ENCODE assay signal across 30 mouse cellular contexts in the genomic region with DNA sequence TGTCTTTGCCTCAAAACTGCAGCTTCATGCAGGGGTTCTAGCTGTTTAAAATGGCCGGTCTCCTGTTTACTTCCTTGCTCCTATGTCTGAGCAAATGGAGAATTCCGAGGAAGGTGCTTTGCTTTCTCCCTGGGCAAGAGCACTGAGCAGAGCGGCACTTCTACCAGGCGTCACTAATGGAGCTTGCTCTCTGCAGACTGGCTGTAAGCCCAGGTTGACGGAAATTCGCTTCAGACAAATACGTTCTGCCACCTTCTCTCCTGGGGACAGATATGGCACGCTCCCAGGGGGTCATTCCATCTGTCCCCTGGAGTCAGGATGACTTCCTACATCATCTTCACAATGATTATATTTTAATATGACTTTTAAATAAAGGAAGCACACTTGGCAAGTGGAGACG.
A peak's percentile ranks its signal among the peaks of the same experiment; 100 is the strongest.
DNase-seq lines count a peak whose midpoint lies in the region; ATAC-seq and TF ChIP-seq lines count a peak whose summit lies in the region.
"Had no signal": no experiment of that assay in that cellular context is flagged by ENCODE, and none has a peak within 500 bp of the region (broad histone marks: within the 10 kb centered on the region; RNA-seq: fewer than 3 reads in every experiment).

No protein-coding gene starts in this region.

- no peak overlapping the region for H3K4me2 ChIP-seq in kidney, embryonic 16.5 days (replicated peaks; ENCODE audit: low read depth, low read length)
- H3K4me2 ChIP-seq: embryonic facial prominence, embryonic 15.5 days; forebrain, embryonic 12.5 days; heart, embryonic 12.5 days; hindbrain, embryonic 15.5 days; limb, embryonic 12.5 days; liver, embryonic 11.5 days; lung, embryonic 15.5 days; neural tube, embryonic 12.5 days had no signal

- H3K36me3 ChIP-seq in kidney, embryonic 16.5 days (ENCODE audit: insufficient read depth, low read length) = no peaks in the 10 kb centered on the region
- H3K36me3 ChIP-seq: embryonic facial prominence, embryonic 10.5 days; embryonic facial prominence, embryonic 15.5 days; forebrain, embryonic 12.5 days; heart, embryonic 12.5 days; hindbrain, embryonic 15.5 days; limb, embryonic 12.5 days; lung, embryonic 15.5 days; midbrain, embryonic 10.5 days; neural tube, embryonic 12.5 days had no signal

- no peak for TF ChIP-seq CTCF in gastrocnemius, adult 2 months (IDR thresholded peaks at IDR 0.05)

- 76% methylated on average over 9 of the region's 9 CpGs for WGBS in kidney, embryonic 16.5 days

- H3K9me3 ChIP-seq in kidney, embryonic 16.5 days (ENCODE audit: low read length) = no peaks in the 10 kb centered on the region
- H3K9me3 ChIP-seq: embryonic facial prominence, embryonic 10.5 days; embryonic facial prominence, embryonic 15.5 days; forebrain, embryonic 12.5 days; heart, embryonic 12.5 days; hindbrain, embryonic 15.5 days; limb, embryonic 12.5 days; lung, embryonic 15.5 days; midbrain, embryonic 10.5 days; neural tube, embryonic 12.5 days had no signal

- intact Hi-C loops in gastrocnemius, adult 2 months (cut with DNase I) = no loop called here

- no peak overlapping the region for H3K9ac ChIP-seq in kidney, embryonic 16.5 days (replicated peaks; ENCODE audit: low read length)
- H3K9ac ChIP-seq: embryonic facial prominence, embryonic 15.5 days; forebrain, embryonic 12.5 days; forebrain, postnatal 0 days; heart, embryonic 12.5 days; hindbrain, embryonic 15.5 days; limb, embryonic 12.5 days; lung, embryonic 15.5 days; neural tube, embryonic 12.5 days had no signal

- H3K4me3 ChIP-seq in gastrocnemius, adult 2 months = no peak overlapping the region
- H3K4me3 ChIP-seq in kidney, embryonic 16.5 days (ENCODE audit: low read length) = no peak overlapping the region
- H3K4me3 ChIP-seq: embryonic facial prominence, embryonic 10.5 days; embryonic facial prominence, embryonic 15.5 days; forebrain, embryonic 12.5 days; heart, embryonic 12.5 days; hindbrain, embryonic 15.5 days; limb, embryonic 12.5 days; lung, embryonic 15.5 days; midbrain, embryonic 10.5 days; myocyte; neural tube, embryonic 12.5 days had no signal

- DNase-seq in heart, adult 11 months = peak; percentile 51
- DNase-seq in heart, adult 9 months (ENCODE audit: low spot score in 2 of 2) = no peak
- peak; percentile 78 for DNase-seq in brain, adult 2 months (ENCODE audit: low read depth, low spot score)
- DNase-seq in cerebellum, adult 18-20 months = peak; percentile 44 to 55
- DNase-seq in cerebellum, postnatal 10 days = peak; percentile 87 to 89
- no peak for DNase-seq in gastrocnemius, adult 2 months
- DNase-seq in liver = no peak
- DNase-seq: adrenal gland, postnatal 10 days; forebrain, postnatal 0 days; gastrocnemius, postnatal 10 days; kidney, adult 2 months; kidney, postnatal 4 days; right cerebral cortex, adult 18-20 months; spleen, adult 18-20 months; thymus, adult 2 months had no signal

- ATAC-seq in kidney, embryonic 16.5 days (ENCODE audit: low FRiP score, low TSS enrichment) = no peak
- ATAC-seq: forebrain, postnatal 0 days; midbrain, embryonic 16.5 days had no signal

- 0 out of 2 replicates have a peak, but pooled peaks cover 3% of the 10 kb centered on the region for H3K4me1 ChIP-seq in kidney, embryonic 16.5 days (ENCODE audit: insufficient read depth, low read length)
- H3K4me1 ChIP-seq: embryonic facial prominence, embryonic 10.5 days; embryonic facial prominence, embryonic 15.5 days; forebrain, embryonic 12.5 days; heart, embryonic 12.5 days; limb, embryonic 12.5 days; lung, embryonic 15.5 days; midbrain, embryonic 10.5 days had no signal

- no peaks in the 10 kb centered on the region for H3K27me3 ChIP-seq in kidney, embryonic 16.5 days (ENCODE audit: insufficient read depth, low read length)
- H3K27me3 ChIP-seq: CH12.LX; embryonic facial prominence, embryonic 15.5 days; forebrain, embryonic 12.5 days; heart, embryonic 12.5 days; hindbrain, embryonic 15.5 days; limb, embryonic 12.5 days; lung, embryonic 15.5 days; neural tube, embryonic 12.5 days had no signal

- H3K27ac ChIP-seq in gastrocnemius, adult 2 months = no peak overlapping the region
- H3K27ac ChIP-seq in kidney, embryonic 16.5 days (ENCODE audit: low read length) = no peak overlapping the region
- H3K27ac ChIP-seq: embryonic facial prominence, embryonic 10.5 days; embryonic facial prominence, embryonic 15.5 days; forebrain, embryonic 12.5 days; hindbrain, embryonic 15.5 days; kidney, postnatal 0 days; limb, embryonic 12.5 days; lung, embryonic 15.5 days; midbrain, embryonic 10.5 days; neural tube, embryonic 12.5 days had no signal

Comparison
In these comparisons a context has a peak if more than half of its experiments do, and no peak if none do; other contexts are left out.
1. DNase-seq: peak in heart, adult 11 months (single experiment), brain, adult 2 months (single experiment), cerebellum, adult 18-20 months (2 of 2) and cerebellum, postnatal 10 days (2 of 2); none in heart, adult 9 months (0 of 2), gastrocnemius, adult 2 months (single experiment) and liver (single experiment).